Mouse (Mus musculus): ENCODE data around the gene Cnot4. TPM values are rescaled to one million over a fixed set of nuclear protein-coding genes. Genes with fewer than 3 reads are reported as not detected.

The Cnot4 gene
- total RNA-seq, 2 experiments from 2014 or later, result 18.4 to 25.2 TPM

DNA sequence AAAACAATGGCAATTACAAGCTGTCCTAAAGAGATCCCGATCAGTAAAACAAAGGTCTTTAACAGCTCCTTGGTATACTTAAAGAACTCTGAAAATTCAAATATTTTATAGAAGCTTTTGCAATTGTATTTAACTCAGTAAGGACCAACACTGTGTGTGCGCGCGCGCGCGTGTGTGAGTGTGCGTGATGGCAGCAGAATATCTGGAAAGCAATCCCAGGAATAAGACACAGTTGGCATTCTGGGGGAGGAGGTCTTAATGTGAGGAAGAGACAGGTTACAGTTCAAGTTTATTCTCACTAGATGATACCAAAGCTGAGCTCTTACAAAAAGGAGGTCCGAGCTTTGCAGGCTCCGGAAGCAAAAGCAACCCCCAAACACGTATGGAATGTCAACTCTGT is 100.2 kb downstream of the Cnot4 start:
- DNase-seq, result no peak

DNA sequence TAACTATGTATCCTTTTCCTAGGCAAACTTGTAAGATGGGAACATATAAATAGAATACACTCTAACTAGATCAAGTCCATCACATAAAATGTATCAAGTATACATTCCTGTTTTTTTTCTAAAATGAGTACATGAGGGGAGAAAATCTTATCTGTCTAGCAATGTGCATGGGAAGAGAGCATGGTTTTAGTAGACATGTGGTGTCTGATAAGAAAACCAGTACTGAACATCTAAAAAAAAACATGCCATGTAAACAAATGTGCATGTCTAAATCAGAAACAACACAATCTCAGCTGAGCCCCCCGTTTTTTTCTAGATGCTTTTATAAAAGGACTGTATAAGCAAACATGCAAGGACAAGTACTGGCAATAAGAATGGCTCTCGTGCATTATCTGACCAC is 100.8 kb downstream of the Cnot4 start:
- DNase-seq, result no peak

DNA sequence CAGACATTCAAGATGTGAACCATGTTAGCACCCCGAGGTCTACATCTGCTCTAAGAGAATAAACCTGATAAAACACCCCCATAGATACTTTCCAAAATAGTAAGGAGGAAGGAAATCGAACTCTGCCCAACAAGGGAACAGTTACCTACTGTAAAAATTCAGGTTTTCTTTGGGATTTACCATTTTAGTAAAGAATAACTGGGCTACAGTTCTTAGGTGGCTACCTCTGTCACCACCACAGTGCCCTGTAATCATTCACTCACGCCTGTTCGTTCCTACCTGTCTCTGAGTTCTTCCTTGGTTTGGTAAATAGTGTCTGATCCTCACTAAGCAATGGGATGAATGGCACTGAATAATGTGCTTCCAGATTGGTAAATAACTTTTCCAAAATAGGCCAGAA is 102.7 kb downstream of the Cnot4 start:
- DNase-seq, result no peak

GRCm38 (mm10) chr6:35030226-35030625 is 103.3 kb downstream of the Cnot4 start:
- DNase-seq, result no peak

DNA sequence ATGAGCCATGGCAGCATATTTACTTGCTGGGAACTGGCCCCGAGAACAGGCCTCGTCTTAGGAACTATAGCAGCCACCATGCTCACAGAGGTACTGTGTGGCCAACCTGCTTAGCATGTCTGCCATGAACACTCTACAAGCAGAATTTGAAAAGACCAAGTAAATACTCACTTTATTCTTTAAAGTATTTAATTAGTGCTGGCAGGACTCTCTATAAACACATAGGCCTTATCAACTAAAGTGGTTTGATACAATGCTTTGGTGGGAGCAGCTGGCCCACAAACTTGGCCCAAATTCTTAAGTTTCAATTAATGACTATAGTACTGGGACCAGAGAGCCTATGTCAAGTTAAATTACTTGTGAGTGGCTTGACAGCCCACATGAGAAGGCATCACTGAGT is 105.5 kb downstream of the Cnot4 start:
- no peak for DNase-seq

DNA sequence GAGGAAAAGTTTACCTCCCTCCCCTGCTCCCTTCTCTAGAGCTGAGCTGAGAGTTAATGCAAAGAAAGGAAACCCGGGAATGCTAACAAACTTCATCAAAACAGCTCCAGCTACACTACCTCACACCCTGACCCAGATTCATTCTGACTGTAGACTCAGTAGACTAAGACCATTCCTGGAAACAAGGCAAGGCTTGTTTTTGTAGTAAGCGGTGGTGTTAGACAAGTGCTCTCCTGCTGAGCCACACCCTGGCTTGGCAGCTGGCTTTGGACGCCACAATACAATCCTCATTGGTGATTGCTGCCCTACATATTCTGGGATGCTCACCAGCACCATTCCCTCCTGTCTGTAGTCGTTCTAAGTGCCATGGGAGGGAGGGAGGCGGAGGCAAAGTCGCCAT is 106.3 kb downstream of the Cnot4 start:
- no peak for DNase-seq

- no peak for DNase-seq
These were observed 116.9 kb downstream of the Cnot4 start for GRCm38 (mm10) chr6:35016624-35017023.

GRCm38 (mm10) chr6:35011953-35012352 is 121.6 kb downstream of the Cnot4 start:
- DNase-seq, result no peak

- no peak for DNase-seq
These were observed 122.8 kb downstream of the Cnot4 start for GRCm38 (mm10) chr6:35010705-35011104.

GRCm38 (mm10) chr6:35002261-35002669 is 131.3 kb downstream of the Cnot4 start:
- DNase-seq, result peak; percentile 21

GRCm38 (mm10) chr6:34999101-34999500 is 134.4 kb downstream of the Cnot4 start:
- no peak for DNase-seq

DNA sequence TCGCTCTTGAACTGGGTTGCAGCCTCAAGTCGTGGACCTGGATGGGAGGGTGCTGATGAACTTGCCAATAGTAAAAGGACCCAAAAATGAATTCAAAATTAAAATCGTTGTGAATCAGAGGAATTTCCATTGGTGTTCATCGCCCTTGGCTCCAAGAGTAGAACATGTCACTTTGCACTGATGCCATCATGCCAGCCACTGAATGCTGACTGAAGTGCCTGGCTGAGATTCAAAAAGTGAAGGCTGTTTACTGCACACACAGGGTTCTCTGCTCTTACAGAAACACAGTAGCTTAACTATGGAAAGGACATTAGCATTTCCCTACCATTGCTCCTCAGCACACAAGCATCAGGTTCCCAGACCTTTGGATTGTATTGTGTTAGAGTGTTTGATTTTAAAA is 137.0 kb downstream of the Cnot4 start:
- DNase-seq, result no peak

GRCm38 (mm10) chr6:34995265-34995681 is 138.3 kb downstream of the Cnot4 start:
- DNase-seq, result peak; percentile 89

- DNase-seq, result no peak
These were observed 138.8 kb downstream of the Cnot4 start for GRCm38 (mm10) chr6:34994692-34995091.

DNA sequence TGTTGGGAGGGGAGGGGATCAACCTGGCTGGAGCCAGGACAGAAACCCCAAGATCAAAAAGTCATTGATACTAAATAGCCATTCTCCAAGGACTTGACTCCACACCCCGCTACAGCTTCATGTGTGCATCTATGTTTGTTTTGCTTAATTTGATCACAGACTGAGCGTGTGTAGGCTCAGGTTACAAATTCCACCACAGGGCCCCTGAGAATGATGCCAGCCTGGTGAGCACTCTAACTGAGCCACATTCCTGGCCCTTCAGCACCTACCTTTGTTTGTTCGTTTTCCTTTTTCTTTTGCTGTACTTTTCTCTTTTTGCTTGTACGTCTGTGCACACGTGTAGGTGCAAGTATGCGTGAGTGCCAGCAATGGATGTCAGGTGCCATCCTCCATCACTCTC is 144.3 kb downstream of the Cnot4 start:
- DNase-seq, result no peak

- no peak for DNase-seq
These were observed 145.3 kb downstream of the Cnot4 start, which contains the start of gene Slc23a4 for GRCm38 (mm10) chr6:34988081-34988761. Gene Slc23a4, minus strand, starts transcription at chr6:34988404.

- no peak for DNase-seq
These were observed 146.4 kb downstream of the Cnot4 start for GRCm38 (mm10) chr6:34987085-34987645.

DNA sequence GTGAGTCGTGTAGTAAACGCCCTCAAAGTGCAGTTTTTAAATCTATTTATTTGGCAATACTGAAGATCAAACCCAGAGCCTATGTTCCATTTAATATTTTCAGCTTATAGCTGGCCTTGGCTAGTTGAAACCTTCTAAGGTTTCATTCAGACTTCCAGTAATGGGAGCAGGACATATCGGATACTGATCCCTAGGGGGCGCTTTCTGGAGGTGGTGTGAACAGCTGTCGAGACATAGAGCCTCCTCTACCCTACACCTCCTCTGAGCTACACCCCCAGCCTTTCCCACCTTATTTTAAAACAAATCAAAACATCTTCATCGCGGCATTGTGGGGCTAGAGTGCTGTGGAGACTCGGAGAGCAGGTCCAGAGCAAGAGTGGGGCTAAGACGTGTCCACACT is 152.9 kb downstream of the Cnot4 start:
- no peak for DNase-seq

- DNase-seq, result no peak
These were observed 154.2 kb downstream of the Cnot4 start for GRCm38 (mm10) chr6:34979291-34979690.

Other genes with a start within 250 kb of the Cnot4 start
- 10 to 100 TPM; 12.0 to 15.6 TPM for gene Wdr91, start 222.8 kb downstream of the Cnot4 start, total RNA-seq (2021)
- not detected for gene Stra8, start 213.6 kb downstream of the Cnot4 start, total RNA-seq (2021)
- gene Slc23a4, start 145.3 kb downstream of the Cnot4 start, total RNA-seq (2021), result under 1 TPM; 0.19 to 0.45 TPM
- gene Nup205, start 43.7 kb upstream of the Cnot4 start, total RNA-seq (2021), result 10 to 100 TPM; 14.6 to 20.6 TPM
- under 1 TPM; 0.28 to 0.47 TPM for gene Slc13a4, start 174.4 kb upstream of the Cnot4 start, total RNA-seq (2021)
- gene Fam180a, start 192.4 kb upstream of the Cnot4 start, total RNA-seq (2021), result 1 to 10 TPM; 1.2 to 1.3 TPM